25 mouse cellular contexts compared by ENCODE assay signal in genomic region chr10:74307035-74307434, GRCm38 (mm10).
DNase-seq lines count a peak whose midpoint lies in the region; ATAC-seq and TF ChIP-seq lines count a peak whose summit lies in the region.
"Had no signal": no experiment of that assay in that cellular context is flagged by ENCODE, and none has a peak within 500 bp of the region (broad histone marks: within the 10 kb centered on the region; RNA-seq: fewer than 3 reads in every experiment).

No protein-coding gene starts in this region.

- ATAC-seq in hindbrain, embryonic 11.5 days (ENCODE audit: low FRiP score), result 0 out of 2 replicates have a peak, but pooled peaks have one; percentile 32
- ATAC-seq in hindbrain, embryonic 13.5 days (ENCODE audit: low FRiP score), result no peak
- ATAC-seq in midbrain, postnatal 0 days (ENCODE audit: low FRiP score), result no peak
- ATAC-seq in midbrain, embryonic 11.5 days (ENCODE audit: low FRiP score), result no peak
- ATAC-seq: activated CD4-positive, CD25-positive, alpha-beta regulatory T cell, adult 4 months; forebrain, embryonic 15.5 days; intestine, postnatal 0 days had no signal

- no peak overlapping the region for H3K4me3 ChIP-seq in hindbrain, embryonic 11.5 days (ENCODE audit: low read depth, low read length)
- H3K4me3 ChIP-seq in hindbrain, embryonic 13.5 days, result no peak overlapping the region
- H3K4me3 ChIP-seq in midbrain, postnatal 0 days (ENCODE audit: low read depth, low read length), result no peak overlapping the region
- no peak overlapping the region for H3K4me3 ChIP-seq in midbrain, embryonic 11.5 days (ENCODE audit: low read depth, low read length)
- H3K4me3 ChIP-seq: embryonic facial prominence, embryonic 10.5 days; embryonic facial prominence, embryonic 13.5 days; erythroblast, embryonic 14.5 days; forebrain, embryonic 12.5 days; forebrain, embryonic 15.5 days; heart, adult 2 months; heart, embryonic 10.5 days; heart, embryonic 13.5 days had no signal

- no peak overlapping the region for H3K4me2 ChIP-seq in hindbrain, embryonic 11.5 days (replicated peaks; ENCODE audit: low read depth, low read length)
- no peak overlapping the region for H3K4me2 ChIP-seq in hindbrain, embryonic 13.5 days
- no peak overlapping the region for H3K4me2 ChIP-seq in midbrain, postnatal 0 days (ENCODE audit: low read depth, low read length, poor library complexity, severe bottlenecking)
- H3K4me2 ChIP-seq in midbrain, embryonic 11.5 days, result no peak overlapping the region
- H3K4me2 ChIP-seq: embryonic facial prominence, embryonic 13.5 days; forebrain, embryonic 12.5 days; forebrain, embryonic 15.5 days; heart, embryonic 13.5 days had no signal

- no peaks in the 10 kb centered on the region for H3K36me3 ChIP-seq in hindbrain, embryonic 11.5 days (ENCODE audit: control insufficient read depth, insufficient read depth, low read length)
- no peaks in the 10 kb centered on the region for H3K36me3 ChIP-seq in hindbrain, embryonic 13.5 days
- no peaks in the 10 kb centered on the region for H3K36me3 ChIP-seq in midbrain, postnatal 0 days (ENCODE audit: insufficient read depth, low read length)
- no peaks in the 10 kb centered on the region for H3K36me3 ChIP-seq in midbrain, embryonic 11.5 days (ENCODE audit: control insufficient read depth, insufficient read depth, low read length)
- H3K36me3 ChIP-seq: embryonic facial prominence, embryonic 10.5 days; embryonic facial prominence, embryonic 13.5 days; forebrain, embryonic 12.5 days; forebrain, embryonic 15.5 days; heart, embryonic 10.5 days; heart, embryonic 13.5 days had no signal

- DNase-seq in cerebellum, postnatal 10 days, result peak; percentile 13 to 30
- no peak for DNase-seq in cerebellum, postnatal 36 days
- peak; percentile 5 for DNase-seq in hindbrain, embryonic 11.5 days (ENCODE audit: low spot score)
- DNase-seq in midbrain, postnatal 0 days (ENCODE audit: low spot score), result peak; percentile 56
- no peak for DNase-seq in midbrain, embryonic 11.5 days (ENCODE audit: low spot score, missing footprints)
- DNase-seq in gastrocnemius, postnatal 25 days, result no peak
- DNase-seq: adrenal gland, postnatal 10 days; adrenal gland, postnatal 36 days; cerebellum, adult 11 months; cerebellum, adult 2 months; cerebellum, adult 9-11 months; gastrocnemius, postnatal 36 days; heart, adult 2 months; heart, postnatal 14 days; heart, postnatal 4 days had no signal

- no peak for TF ChIP-seq CTCF in midbrain, postnatal 0 days (IDR thresholded peaks at IDR 0.05)

- no peak overlapping the region for H3K9ac ChIP-seq in hindbrain, embryonic 11.5 days (ENCODE audit: low read depth, low read length)
- H3K9ac ChIP-seq in hindbrain, embryonic 13.5 days, result no peak overlapping the region
- H3K9ac ChIP-seq in midbrain, postnatal 0 days (replicated peaks; ENCODE audit: low read length, poor library complexity, severe bottlenecking), result no peak overlapping the region
- H3K9ac ChIP-seq in midbrain, embryonic 11.5 days (ENCODE audit: low read length), result no peak overlapping the region
- H3K9ac ChIP-seq: embryonic facial prominence, embryonic 13.5 days; forebrain, embryonic 12.5 days; forebrain, embryonic 15.5 days; heart, embryonic 13.5 days had no signal

- H3K9me3 ChIP-seq in hindbrain, embryonic 11.5 days (ENCODE audit: control insufficient read depth, low read length), result no peaks in the 10 kb centered on the region
- no peaks in the 10 kb centered on the region for H3K9me3 ChIP-seq in hindbrain, embryonic 13.5 days
- H3K9me3 ChIP-seq in midbrain, postnatal 0 days (ENCODE audit: low read length), result no peaks in the 10 kb centered on the region
- no peaks in the 10 kb centered on the region for H3K9me3 ChIP-seq in midbrain, embryonic 11.5 days (ENCODE audit: control insufficient read depth, low read length)
- H3K9me3 ChIP-seq: embryonic facial prominence, embryonic 10.5 days; embryonic facial prominence, embryonic 13.5 days; forebrain, embryonic 12.5 days; forebrain, embryonic 15.5 days; heart, embryonic 10.5 days; heart, embryonic 13.5 days had no signal

- no peaks in the 10 kb centered on the region for H3K27me3 ChIP-seq in hindbrain, embryonic 11.5 days (ENCODE audit: control insufficient read depth, insufficient read depth, low read length)
- no peaks in the 10 kb centered on the region for H3K27me3 ChIP-seq in hindbrain, embryonic 13.5 days
- H3K27me3 ChIP-seq in midbrain, postnatal 0 days (ENCODE audit: insufficient read depth, low read length), result no peaks in the 10 kb centered on the region
- H3K27me3 ChIP-seq in midbrain, embryonic 11.5 days (ENCODE audit: control insufficient read depth, insufficient read depth, low read length), result no peaks in the 10 kb centered on the region
- H3K27me3 ChIP-seq: embryonic facial prominence, embryonic 13.5 days; forebrain, embryonic 12.5 days; forebrain, embryonic 15.5 days; heart, embryonic 13.5 days had no signal

- 77% methylated on average over 3 of the region's 3 CpGs for WGBS in hindbrain, embryonic 11.5 days
- WGBS in hindbrain, embryonic 13.5 days, result 67% methylated on average over 3 of the region's 3 CpGs
- WGBS in midbrain, postnatal 0 days, result 88% methylated on average over 3 of the region's 3 CpGs
- WGBS in midbrain, embryonic 11.5 days, result 83% methylated on average over 3 of the region's 3 CpGs

- no peaks in the 10 kb centered on the region for H3K4me1 ChIP-seq in hindbrain, embryonic 11.5 days (replicated peaks; ENCODE audit: control insufficient read depth, insufficient read depth, low read length)
- no peaks in the 10 kb centered on the region for H3K4me1 ChIP-seq in hindbrain, embryonic 13.5 days (replicated peaks)
- H3K4me1 ChIP-seq in midbrain, postnatal 0 days (ENCODE audit: insufficient read depth, low read length), result no peaks in the 10 kb centered on the region
- no peaks in the 10 kb centered on the region for H3K4me1 ChIP-seq in midbrain, embryonic 11.5 days (ENCODE audit: control insufficient read depth, insufficient read depth, low read length)
- H3K4me1 ChIP-seq: embryonic facial prominence, embryonic 10.5 days; forebrain, embryonic 12.5 days; forebrain, embryonic 15.5 days; heart, embryonic 10.5 days had no signal

- H3K27ac ChIP-seq in hindbrain, embryonic 11.5 days (ENCODE audit: low read depth, low read length), result no peak overlapping the region
- no peak overlapping the region for H3K27ac ChIP-seq in hindbrain, embryonic 13.5 days
- H3K27ac ChIP-seq in midbrain, postnatal 0 days (ENCODE audit: low read depth, low read length), result no peak overlapping the region
- H3K27ac ChIP-seq in midbrain, embryonic 11.5 days (ENCODE audit: low read depth, low read length), result no peak overlapping the region
- H3K27ac ChIP-seq: embryonic facial prominence, embryonic 10.5 days; embryonic facial prominence, embryonic 13.5 days; forebrain, embryonic 12.5 days; forebrain, embryonic 15.5 days; heart, adult 2 months; heart, embryonic 10.5 days; heart, embryonic 13.5 days had no signal

Comparison
In these comparisons a context has a peak if more than half of its experiments do, and no peak if none do; other contexts are left out.
1. DNase-seq: peak in cerebellum, postnatal 10 days (2 of 2), hindbrain, embryonic 11.5 days (single experiment) and midbrain, postnatal 0 days (single experiment); none in cerebellum, postnatal 36 days (0 of 2), midbrain, embryonic 11.5 days (single experiment) and gastrocnemius, postnatal 25 days (single experiment).